Mouse (Mus musculus): ENCODE data around the gene Ceacam9.
A peak's percentile ranks its signal among the peaks of the same experiment; 100 is the strongest.

- peak; percentile 28 for TF ChIP-seq CTCF (IDR thresholded peaks at IDR 0.05; ENCODE audit: low read depth)
- no peak for TF ChIP-seq EP300 (optimal IDR thresholded peaks at IDR 0.05)
Measured at GRCm38 (mm10) chr7:16689196-16689595, 32.5 kb upstream of the Ceacam9 start.
